Mouse (Mus musculus): ENCODE results near the gene Flg2.

Gene Flg2

GRCm38 (mm10) chr3:93196978-93197377 lies at the start of gene Flg2:
Gene Flg2 (plus strand): TSS chr3:93197278.
- no peak for DNase-seq

- DNase-seq = no peak
These were observed 34.6 kb upstream of the Flg2 start for GRCm38 (mm10) chr3:93162502-93162901.

GRCm38 (mm10) chr3:93162996-93163592 lies 34.0 kb upstream of the Flg2 start:
- DNase-seq = no peak

GRCm38 (mm10) chr3:93180856-93181255 lies 16.2 kb upstream of the Flg2 start:
- no peak for DNase-seq

- no peak for DNase-seq
These were observed 4.9 kb downstream of the Flg2 start for GRCm38 (mm10) chr3:93201955-93202354.

GRCm38 (mm10) chr3:93202499-93202898 lies 5.4 kb downstream of the Flg2 start:
- DNase-seq = no peak

Measured in kidney, adult 9 months (tissue).